Mouse (Mus musculus) heart, postnatal 14 days (tissue): ENCODE results near the gene Fndc3a. TPM values are rescaled to one million over a fixed set of nuclear protein-coding genes. Genes with fewer than 3 reads are reported as not detected.

Experiments used
- DNase-seq, 2 experiments: peaks; one replicate each; pipeline ENCODE4 v3.0.0; 2021 to 2022
- intact Hi-C: fragments of 180-260 bp; cut with DNase I; formaldehyde crosslinking; loops from one replicate; pipeline ENCODE4 v1.15.1; 2025
- total RNA-seq, 2 experiments: library from RNA; stranded (reverse); gene quantifications; 2 replicates each; pipeline ENCODE4 v1.2.3; 2021

Fndc3a gene
- total RNA-seq, 2 experiments from 2014 or later = 14.2 to 18.4 TPM

GRCm38 (mm10) chr14:72689525-72689924 lies 20.3 kb downstream of the Fndc3a start:
- no peak for DNase-seq
- intact Hi-C loops = no loop called here

DNA sequence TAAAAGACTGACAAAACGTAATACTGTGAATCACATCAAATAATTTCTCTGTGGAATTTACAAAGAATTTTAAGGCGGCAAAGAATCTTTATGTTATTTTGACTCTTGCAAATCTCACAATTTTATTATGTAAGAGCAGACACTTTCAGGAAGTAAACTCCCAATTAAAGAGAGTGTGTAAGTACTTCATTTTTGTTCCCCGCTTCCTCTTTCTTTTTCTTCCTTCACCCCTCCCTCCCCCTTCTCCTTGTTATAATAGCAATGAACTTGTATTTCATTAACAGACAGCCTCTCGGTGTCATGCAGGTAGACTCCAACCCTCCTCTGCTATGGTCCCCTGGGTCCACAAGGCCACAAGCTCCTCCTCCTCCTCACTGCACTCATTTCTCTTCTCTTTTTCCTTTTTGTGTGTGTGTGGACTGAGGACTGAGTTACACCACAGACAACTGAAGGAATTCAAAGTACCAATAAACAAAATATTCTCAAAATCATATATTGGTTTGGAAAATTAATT lies 24.9 kb downstream of the Fndc3a start:
- intact Hi-C loops = no loop called here
- DNase-seq = no peak

- intact Hi-C loops = no loop called here
These were observed 32.6 kb downstream of the Fndc3a start for GRCm38 (mm10) chr14:72677247-72677646.

GRCm38 (mm10) chr14:72671911-72672310 lies 37.9 kb downstream of the Fndc3a start:
- intact Hi-C loops = no loop called here

More at GRCm38 (mm10) chr14:72677247-72677646, 32.6 kb downstream of the Fndc3a start:
- DNase-seq = no peak

DNA sequence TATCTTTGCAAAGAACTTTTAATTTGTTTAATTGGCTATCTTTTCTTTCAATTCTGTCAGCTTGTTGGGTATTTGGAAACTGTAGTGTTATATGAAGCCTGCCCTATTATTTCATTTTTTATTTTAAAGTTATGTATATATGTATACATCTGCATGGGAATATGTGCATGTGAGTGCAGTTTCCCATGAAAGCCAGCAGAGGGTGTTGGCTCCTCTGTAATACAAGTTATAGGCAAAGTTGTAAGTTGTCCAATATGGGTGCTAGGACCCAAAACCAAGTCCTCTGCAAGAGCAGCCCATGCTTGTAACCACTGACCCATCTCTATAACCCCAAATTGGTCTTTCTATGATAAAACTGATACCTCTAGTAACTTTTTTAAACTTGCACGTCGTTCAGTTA lies 38.8 kb downstream of the Fndc3a start:
- no peak for DNase-seq
- intact Hi-C loops = no loop called here

More at GRCm38 (mm10) chr14:72671911-72672310, 37.9 kb downstream of the Fndc3a start:
- DNase-seq = no peak

- intact Hi-C loops = no loop called here
- DNase-seq = no peak
These were observed 60.5 kb downstream of the Fndc3a start for GRCm38 (mm10) chr14:72649268-72649667.

DNA sequence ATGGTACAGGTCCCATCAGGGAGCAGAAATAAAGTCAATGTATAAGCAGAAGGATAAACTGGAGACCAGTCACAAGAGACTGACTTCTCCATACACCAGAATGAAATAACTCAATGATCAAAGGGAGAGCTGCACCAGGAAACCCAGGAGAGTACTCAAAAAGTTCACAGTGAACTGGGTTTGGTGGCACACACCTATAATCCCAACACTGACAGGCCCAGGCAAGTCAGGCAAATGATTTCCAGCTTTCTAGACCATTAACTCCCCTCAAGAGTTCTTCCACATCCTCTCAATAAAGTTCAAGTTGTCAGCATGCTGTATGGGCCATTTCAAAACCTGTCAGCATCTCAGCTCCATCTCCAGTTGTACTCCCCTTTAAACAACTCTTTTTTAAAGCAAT lies 64.3 kb downstream of the Fndc3a start:
- intact Hi-C loops = no loop called here
- DNase-seq = no peak

GRCm38 (mm10) chr14:72644620-72645019 lies 65.2 kb downstream of the Fndc3a start:
- intact Hi-C loops = no loop called here
- no peak for DNase-seq

DNA sequence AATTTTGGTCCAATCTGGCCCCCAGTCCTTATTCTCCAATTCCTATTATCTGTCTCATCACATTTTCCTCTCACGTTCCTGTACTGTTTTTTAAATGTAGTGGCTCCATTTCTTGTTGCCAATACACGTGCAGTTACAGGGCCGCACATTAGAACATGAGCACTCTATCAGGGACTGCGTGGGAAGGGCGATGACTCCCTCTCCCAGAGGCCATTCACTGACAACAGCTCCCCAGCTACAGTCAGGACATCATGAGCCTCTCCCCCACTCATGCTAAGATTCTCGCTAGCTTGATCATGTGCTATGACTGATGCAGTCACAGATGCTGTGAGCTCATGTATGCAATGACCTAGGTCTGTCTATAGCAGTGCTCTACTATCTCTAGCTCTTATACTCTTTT lies 71.3 kb downstream of the Fndc3a start:
- intact Hi-C loops = no loop called here
- DNase-seq = no peak

DNA sequence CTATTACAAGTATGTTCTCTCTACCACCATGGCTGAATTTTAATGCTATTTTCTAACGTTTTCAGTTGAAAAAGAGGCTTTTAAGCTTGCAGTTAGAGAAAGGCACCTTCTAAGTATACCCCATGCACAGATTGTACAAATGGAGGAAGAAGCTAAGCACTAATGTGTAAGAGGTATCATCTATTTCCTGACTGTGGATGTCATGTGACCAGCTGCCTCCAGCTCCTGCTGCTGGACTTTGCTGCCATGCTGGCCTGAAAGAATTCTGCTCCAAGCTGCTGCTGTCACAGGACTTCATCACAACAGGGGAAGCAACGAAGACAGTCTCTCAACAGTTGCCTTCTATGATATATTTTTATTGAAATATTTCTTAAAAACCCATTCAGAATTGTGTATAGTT lies 76.2 kb downstream of the Fndc3a start:
- intact Hi-C loops = no loop called here
- DNase-seq = no peak

GRCm38 (mm10) chr14:72625411-72625810 lies 84.4 kb downstream of the Fndc3a start:
- intact Hi-C loops = no loop called here
- DNase-seq = no peak

DNA sequence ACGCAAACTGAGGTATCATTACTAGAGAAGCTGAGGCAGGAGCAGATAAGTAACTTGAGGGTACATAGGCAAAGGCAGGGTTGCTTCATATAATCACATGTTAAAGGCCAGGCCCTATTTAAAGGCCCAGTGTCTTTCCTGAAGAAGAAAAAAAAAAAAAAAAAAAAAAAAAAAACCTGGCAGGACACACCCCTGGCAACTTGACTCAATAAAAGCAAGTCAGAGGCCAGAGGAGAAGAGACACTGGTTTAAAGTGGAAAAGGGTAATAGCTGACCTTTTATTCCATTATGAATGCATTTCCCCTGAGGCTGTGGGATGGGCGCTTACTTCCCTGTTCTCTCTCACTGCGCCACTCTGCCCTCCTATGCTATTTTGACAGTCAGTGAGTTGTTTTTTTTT lies 105.7 kb downstream of the Fndc3a start:
- no peak for DNase-seq
- intact Hi-C loops = loop anchor here (5.0 kb wide), 1 partner anchor 103 kb away; no protein-coding TSS in a partner anchor

GRCm38 (mm10) chr14:72603194-72603521 lies 106.6 kb downstream of the Fndc3a start:
- intact Hi-C loops = loop anchor here (5.0 kb wide), 1 partner anchor 104 kb away; no protein-coding TSS in a partner anchor
- DNase-seq = no peak

GRCm38 (mm10) chr14:72602521-72603193 lies 107.1 kb downstream of the Fndc3a start:
- peak; percentile 84 to 88 for DNase-seq
- intact Hi-C loops = loop anchor here (5.0 kb wide), 1 partner anchor 105 kb away; no protein-coding TSS in a partner anchor

- no peak for DNase-seq
- intact Hi-C loops = loop anchor here (5.0 kb wide), 1 partner anchor 106 kb away; no protein-coding TSS in a partner anchor
These were observed 108.2 kb downstream of the Fndc3a start for GRCm38 (mm10) chr14:72601381-72602305.

GRCm38 (mm10) chr14:72600375-72600774 lies 109.4 kb downstream of the Fndc3a start:
- intact Hi-C loops = loop anchor here (5.0 kb wide), 1 partner anchor 107 kb away; no protein-coding TSS in a partner anchor
- DNase-seq = no peak

- intact Hi-C loops = no loop called here
- no peak for DNase-seq
These were observed 110.6 kb downstream of the Fndc3a start for GRCm38 (mm10) chr14:72598976-72599740.

DNA sequence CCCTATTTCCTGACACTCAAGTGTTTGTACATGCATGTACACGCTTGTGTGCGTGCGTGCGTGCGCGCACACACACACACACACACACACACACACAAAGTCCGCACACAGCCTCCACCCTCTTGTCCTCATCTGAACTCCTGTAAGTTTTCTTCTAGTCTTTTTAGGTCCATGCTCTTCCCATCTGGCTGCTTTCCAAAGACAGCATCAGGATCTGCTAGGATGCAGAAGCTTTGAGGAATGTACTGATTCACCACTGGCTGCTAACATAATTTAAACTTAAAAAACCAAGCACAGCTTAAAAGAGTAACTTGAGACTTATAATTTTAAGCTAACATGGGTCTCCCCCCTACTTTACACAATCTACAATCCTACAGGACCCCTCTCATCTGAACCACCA lies 115.6 kb downstream of the Fndc3a start:
- no peak for DNase-seq
- intact Hi-C loops = no loop called here

- no peak for DNase-seq
- intact Hi-C loops = no loop called here
These were observed 120.4 kb downstream of the Fndc3a start for GRCm38 (mm10) chr14:72589415-72589814.

GRCm38 (mm10) chr14:72582979-72583378 lies 126.8 kb downstream of the Fndc3a start:
- DNase-seq = no peak

More at GRCm38 (mm10) chr14:72582979-72583378, 126.8 kb downstream of the Fndc3a start:
- intact Hi-C loops = no loop called here
